Mouse (Mus musculus): ENCODE data around the gene Olfr293. TPM values are rescaled to one million over a fixed set of nuclear protein-coding genes. Genes with fewer than 3 reads are reported as not detected.

Gene Olfr293
- polyA plus RNA-seq (2015; fragmentation: Nextera tagmentation; extraction: Ambion mirVana): not detected in 2 replicates

GRCm38 (mm10) chr7:86648761-86649160, at the start of gene Olfr293:
Gene Olfr293 (plus strand): TSS chr7:86649061.

GRCm38 (mm10) chr7:86616543-86616942, 32.3 kb upstream of the Olfr293 start, which contains the start of gene Olfr294:
Gene Olfr294 (minus strand): TSS chr7:86616643.

DNA sequence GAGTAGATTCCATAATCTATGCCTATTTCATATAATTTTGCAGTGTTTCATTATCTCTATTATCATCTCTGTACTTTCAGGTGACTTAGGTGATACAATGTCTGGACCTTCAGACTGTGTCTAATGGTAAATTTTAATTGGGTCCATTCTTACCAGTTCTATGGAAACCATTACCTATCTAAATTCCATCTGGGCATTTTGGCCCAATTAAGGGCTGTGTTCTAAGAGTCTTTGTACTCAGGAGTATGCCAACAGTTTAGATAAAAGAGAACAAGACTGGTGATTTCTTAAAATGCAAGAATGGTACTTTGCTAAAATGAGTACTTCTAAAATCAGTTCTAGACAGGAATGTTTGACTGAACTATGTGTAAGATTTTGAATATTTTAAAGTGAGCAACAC, 39.2 kb downstream of the Olfr293 start, which contains the start of gene Olfr292:
Gene Olfr292 (plus strand): TSS at position 301 of the 400 bp plus-strand sequence.

Other genes starting within 250 kb of the Olfr293 start
- not detected in 2 replicates for gene Olfr301, start 245.2 kb upstream of the Olfr293 start, polyA plus RNA-seq (2015; fragmentation: Nextera tagmentation; extraction: Ambion mirVana)
- gene Olfr299, start 189.1 kb upstream of the Olfr293 start, polyA plus RNA-seq (2015; fragmentation: Nextera tagmentation; extraction: Ambion mirVana): not detected in 2 replicates
- gene Olfr298, start 156.6 kb upstream of the Olfr293 start, polyA plus RNA-seq (2015; fragmentation: Nextera tagmentation; extraction: Ambion mirVana): not detected in 2 replicates
- not detected in 2 replicates for gene Olfr297, start 129.1 kb upstream of the Olfr293 start, polyA plus RNA-seq (2015; fragmentation: Nextera tagmentation; extraction: Ambion mirVana)
- gene Olfr295, start 65.2 kb upstream of the Olfr293 start, polyA plus RNA-seq (2015; fragmentation: Nextera tagmentation; extraction: Ambion mirVana): not detected in 2 replicates
- gene Olfr294, start 32.4 kb upstream of the Olfr293 start, polyA plus RNA-seq (2015; fragmentation: Nextera tagmentation; extraction: Ambion mirVana): not detected in 2 replicates
- not detected in 2 replicates for gene Olfr292, start 39.3 kb downstream of the Olfr293 start, polyA plus RNA-seq (2015; fragmentation: Nextera tagmentation; extraction: Ambion mirVana)
- 0.17 and 0.25 TPM in 2 replicates for gene Folh1, start 126.9 kb downstream of the Olfr293 start, polyA plus RNA-seq (2015; fragmentation: Nextera tagmentation; extraction: Ambion mirVana)
- gene Vmn2r77, start 146.0 kb downstream of the Olfr293 start, polyA plus RNA-seq (2015; fragmentation: Nextera tagmentation; extraction: Ambion mirVana): not detected in 2 replicates

Data from urinary bladder, postnatal 0 days (tissue).